Mouse (Mus musculus) kidney, adult 8-10 months (tissue): Measurements from ENCODE around the gene Nufip1.
A peak's percentile ranks its signal among the peaks of the same experiment; 100 is the strongest.

Experiments used
- DNase-seq, 2 experiments: peaks; one replicate each; pipeline ENCODE4 v3.0.0; 2022

Gene Nufip1

DNA sequence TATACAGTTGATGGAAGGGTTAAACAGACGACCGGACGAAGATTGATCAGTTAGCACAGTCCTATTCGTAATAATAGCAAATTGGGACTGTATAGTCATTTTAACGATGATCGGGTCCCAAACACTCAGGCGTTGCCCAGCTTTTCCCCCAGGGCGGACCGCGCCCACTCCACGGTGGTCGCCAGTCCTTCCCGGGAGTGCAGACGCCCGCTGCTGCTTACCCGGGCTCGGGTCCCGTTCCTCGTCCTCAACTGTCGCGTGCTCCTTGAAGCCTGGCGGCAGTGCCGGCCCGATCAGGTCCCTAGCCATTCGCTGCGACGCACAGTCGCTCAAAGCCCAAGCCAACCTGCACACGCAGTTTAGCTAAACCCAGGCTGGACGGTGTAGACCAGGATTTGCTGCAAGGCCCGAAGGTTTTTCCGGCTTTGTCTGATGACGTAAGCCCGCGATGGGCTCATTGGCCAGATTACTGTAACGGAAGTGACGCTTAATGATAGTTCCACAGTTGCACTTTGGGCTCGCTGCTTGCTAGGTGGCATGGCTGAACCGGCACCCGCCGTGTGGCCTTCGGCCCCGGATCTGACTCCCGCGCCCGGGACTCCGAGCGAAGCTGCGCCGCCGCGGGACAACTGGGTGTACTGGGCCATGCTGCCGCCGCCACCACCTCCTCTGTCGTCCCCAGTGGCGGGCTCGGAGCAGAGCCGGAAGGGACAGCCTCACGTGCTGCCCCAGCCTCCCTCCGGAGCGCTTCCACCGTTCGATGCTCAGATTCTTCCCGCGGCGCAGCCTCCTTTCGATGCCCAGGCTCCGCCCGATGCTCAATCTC, at the start of gene Nufip1, which contains the start of gene Gpalpp1:
Gene Nufip1, plus strand, starts transcription at position 496 of the 826 bp plus-strand sequence.
Gene Gpalpp1, minus strand, starts transcription at position 365 of the 826 bp plus-strand sequence.
- DNase-seq: peak; percentile 91 to 93

DNA sequence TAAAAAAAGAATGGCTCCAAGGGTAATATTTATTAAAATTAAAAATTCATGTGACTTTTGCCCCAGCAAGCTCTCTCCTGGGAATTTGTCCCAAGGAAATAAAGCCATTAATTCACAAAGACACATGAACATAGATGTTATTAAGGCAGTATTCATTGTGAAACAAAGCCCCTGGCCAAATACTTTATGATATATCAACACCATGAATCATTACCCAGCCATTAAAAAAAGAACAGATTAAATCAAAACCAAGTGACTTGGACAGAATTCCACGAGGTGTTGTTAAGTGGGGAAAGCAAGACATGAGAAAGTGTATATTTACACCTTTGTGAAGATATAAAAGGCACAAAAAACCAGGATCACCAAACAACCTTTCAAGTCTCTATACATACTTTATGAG, 43.5 kb upstream of the Nufip1 start:
- DNase-seq: no peak

DNA sequence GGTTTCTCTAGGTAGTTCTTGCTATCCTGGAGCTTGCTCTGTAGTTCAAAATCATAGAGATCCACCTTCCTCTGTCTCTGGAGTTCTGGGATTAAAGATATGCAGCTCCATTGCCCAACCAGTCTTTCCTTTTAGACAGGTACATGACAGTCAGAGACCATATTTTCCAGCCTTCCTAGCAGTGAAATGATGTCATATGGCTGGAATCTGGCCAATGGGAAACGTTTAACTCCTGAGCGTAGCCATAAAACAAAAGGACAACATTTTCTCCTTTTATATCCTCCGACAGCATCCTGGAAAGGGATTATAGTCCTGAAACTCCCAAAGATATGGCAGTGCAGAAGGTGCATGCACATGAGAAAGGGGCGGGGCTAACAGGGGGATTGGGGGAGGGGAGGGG, 42.4 kb upstream of the Nufip1 start:
- DNase-seq: no peak

DNA sequence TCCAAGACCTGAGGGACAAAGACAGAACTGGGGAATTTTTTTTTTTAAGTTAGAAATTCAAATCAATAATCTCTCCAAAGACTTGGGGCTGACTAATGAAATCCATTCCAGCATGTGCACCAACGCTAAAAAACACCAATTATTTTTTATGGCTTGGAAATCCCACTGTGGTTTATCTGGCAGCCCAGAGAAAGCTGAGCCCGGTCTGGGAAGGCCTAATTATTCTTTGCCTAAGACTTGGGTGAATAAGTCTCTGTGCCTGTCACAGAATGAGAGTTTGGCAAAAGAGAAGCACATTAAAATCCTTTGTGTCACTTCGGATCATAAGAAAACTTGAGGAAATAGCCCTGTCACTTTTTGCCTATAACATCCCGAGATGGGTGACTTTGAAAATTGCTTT, 41.4 kb upstream of the Nufip1 start:
- DNase-seq: no peak

DNA sequence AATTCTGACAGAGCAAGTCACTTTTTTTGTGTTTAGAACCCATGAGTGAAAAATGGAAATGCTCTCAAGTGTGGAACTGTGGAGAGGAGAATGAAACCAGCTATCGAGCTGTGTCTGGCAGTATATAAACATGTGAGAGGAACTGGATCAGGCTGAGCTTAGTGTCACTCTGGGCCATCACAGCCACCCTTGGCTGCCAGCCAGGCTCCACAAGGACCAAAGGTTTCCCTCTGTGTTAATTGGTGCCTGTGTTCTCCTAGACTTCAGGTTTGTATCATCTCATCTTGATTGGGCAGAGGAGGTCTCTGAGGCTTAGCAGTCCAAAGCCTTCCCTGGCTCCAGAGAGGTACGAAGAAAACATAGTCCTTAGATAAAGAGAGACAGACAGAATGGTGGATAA, 38.1 kb upstream of the Nufip1 start:
- peak; percentile 12 to 29 for DNase-seq

DNA sequence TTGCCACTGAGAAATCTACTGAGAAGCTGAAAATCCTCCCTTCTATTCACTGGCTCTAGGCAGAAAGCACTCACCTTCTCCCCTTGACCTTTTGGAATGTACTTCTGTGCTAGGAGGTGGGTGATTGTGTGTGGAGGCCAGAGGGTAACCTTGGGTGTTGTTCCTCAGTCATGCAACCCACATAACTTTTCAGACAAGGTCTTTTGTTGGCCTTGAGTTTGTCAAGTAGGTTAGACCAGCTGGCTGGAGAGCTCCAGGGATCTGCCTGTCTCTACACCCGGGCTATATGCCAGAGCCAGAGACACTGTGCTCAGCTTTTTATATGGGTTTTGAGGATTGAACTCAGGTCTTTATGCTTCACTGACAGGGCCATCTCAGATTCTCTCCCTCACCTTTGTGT, 36.5 kb upstream of the Nufip1 start:
- DNase-seq: no peak

DNA sequence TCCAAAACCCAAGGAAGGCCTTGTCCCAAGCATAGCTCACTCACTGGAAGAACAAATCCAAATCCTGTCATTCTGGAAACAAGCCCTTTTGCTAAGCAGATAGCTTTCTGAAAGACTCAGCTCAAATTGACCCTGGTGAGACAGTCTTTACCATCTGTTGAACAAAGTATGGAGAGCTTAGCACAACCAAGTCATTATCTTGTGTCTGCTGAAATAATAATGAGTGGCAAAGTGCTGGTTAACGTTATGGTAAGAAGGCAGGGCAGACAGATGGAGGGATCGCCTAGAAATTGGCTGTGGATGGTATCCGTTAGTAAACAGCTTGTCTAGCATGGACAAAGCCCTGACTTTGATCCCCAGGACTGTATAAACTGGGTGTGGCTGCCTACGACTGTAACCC, 35.0 kb upstream of the Nufip1 start:
- DNase-seq: no peak

DNA sequence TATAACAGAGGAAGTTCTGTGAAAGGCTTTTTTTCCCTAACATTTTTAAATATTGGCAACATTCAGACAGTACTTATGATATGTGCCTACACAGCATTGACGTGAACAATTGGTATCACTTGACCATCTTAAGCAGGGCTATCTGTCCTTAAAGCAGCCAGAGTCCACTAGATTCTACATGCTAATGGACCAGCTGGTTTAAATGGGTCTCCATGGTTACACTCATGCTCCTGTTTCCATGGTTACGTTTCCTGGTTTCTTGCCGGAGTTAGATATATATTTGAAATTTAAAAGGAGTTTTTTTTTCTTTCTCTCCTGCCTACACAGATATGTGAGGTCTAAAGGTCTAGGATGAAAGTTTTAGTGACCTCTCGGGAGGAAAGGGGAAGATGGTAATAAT, 34.1 kb upstream of the Nufip1 start:
- DNase-seq: no peak

DNA sequence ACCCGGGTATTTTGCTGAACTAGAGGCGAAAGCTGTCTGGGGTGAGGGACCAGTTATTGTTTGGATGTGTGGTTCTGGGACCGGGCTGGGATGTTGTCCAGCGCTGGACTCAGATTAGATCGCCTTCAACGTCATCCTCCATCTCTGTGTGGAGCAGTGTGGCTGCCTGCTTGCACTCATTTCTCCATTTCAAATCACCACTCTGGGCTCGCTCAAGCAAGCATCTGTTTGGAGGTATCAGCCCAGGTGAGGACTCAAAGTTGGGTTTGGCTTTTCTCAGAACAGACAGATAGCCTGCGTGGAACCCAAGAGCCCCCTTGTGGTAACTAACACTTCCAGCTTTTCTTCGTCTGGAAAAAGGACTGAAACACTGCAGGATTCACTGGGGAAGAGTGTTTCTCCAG, 33.6 kb upstream of the Nufip1 start:
- peak; percentile 26 to 34 for DNase-seq

DNA sequence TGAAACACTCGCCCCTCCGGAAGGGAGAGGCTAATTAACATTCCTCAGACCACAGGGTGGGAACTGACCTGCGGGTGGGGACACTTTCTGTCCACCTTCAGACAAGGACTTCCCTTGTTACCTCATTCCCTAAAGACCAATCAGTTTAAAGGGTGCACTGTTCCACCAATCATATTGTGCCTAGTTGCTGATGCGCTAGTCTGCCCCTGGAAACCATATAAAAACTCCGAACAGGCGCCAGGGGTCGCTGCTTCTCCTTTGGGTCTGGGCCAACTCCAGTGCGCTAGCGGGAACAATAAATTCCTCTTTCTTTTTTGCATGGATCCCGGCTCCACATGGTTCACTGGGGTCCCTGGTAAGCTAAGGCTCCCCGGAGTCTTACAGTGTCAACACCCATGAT, 29.2 kb upstream of the Nufip1 start:
- DNase-seq: no peak

DNA sequence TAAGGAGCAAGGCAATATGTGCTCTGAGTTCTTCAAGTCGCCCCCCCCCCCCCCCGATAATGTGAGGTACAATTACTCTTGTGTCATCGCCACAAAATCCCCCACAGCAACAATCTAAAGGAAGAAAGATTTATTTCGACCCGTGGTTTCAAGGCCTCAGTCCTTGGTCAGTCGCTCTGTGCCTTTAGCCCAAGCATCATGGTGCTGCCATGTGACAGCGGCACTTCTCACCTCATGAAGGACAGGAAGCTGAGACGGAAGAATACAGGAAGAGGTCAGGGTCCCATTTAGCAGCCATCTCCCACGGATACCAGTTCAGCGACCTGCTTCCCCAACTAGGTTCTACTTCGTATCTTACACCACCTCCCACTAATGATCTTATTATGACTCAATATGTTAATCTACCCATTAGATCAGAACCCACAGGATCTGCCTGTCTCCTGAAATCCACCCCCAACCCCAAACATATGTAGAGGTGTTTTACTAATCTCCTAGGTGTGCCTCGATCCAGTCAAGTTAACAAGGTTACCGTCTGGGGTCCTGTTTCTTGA, 28.5 kb upstream of the Nufip1 start:
- no peak for DNase-seq

DNA sequence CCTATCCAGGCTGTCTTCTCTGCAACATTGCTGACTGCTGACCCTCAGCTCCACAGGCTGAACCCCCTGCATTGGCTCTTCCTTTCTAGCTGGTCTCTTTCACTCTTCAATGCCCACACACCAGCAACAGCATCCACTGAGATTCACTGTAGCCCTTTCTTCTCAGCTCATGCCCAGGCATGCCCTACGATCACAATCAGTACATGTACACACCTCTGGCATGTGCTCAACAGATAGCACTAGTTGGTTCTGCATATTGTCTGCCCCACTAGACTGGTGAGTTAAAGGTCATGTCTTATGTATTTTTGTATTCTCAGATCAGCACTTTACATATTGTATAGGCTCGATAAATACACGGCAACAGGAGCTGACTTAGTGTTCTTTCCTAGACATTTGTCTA, 26.5 kb upstream of the Nufip1 start:
- no peak for DNase-seq

DNA sequence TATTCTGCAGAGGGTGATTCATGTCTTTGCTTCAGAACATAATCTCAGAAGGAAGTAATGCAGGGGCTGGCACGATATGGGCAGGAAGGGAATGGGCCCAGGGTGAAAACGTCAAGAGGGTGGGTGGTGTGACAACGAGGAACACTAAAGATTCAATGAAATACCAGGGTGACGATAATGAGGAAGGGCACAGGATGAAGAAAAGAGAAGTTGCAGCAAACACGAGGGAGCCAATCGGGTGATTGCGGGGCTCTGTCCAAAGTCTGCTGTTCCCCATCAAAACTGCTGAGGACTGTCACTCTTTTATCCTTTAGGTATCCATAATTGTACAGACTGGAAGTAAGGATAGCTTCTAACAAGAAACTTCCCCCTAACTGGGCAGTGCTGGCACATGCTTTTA, 13.4 kb upstream of the Nufip1 start:
- no peak for DNase-seq

DNA sequence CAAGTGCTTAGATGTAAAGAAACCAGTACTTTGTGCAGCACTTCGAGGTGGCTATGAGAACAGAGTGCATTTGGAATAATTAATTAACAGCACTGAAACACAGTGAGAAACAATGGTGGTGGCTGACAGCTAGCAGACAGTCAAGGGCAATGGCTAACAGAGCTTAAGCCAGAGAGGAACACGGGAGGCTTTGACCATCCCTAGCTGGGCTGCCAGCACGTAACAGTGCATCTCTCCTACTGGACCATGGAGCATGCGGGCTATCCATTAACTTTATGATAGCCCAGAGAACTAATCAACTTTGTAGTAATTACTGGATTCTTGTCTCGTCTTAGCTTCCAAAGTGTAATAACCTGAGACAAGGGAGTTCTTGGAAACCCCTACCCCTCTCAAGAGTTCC, 12.9 kb upstream of the Nufip1 start:
- peak; percentile 18 to 22 for DNase-seq

DNA sequence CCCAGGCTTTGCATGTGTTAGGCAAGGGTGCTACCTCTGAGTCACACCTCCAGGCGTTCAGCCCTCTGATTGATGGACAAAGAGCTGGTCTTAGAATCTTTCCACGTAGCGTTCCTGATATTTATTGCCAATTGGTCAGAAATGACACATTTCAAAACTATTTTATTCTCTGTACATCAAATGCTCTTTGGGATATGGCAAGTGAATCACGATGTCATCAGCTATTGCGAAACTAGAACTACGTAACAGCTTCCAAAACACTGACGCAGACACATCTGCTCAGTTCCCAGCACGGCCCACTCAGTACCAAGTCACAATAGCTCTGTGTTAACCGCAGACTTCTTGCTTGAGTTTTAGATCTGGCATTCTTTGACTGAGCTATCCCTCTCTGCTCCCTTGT, 11.1 kb upstream of the Nufip1 start:
- no peak for DNase-seq

DNA sequence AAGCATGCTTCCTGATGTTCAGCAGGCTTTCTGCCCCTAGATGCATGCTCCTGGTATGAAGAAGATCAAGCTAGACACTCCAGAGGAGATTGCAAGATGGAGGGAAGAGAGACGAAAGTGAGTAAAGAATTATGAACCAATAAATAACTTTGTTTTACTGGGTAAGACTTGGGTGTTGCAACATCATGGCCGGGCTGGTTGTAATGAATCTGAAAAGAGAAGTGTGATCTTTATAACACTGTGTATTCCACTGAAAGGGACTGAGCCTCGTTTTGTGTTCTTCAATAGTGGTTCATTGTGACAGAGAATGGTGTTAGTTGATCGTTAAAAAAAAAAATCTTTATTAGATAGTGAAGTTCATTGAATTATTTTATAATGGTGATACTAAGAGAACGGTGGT, 5.1 kb downstream of the Nufip1 start:
- no peak for DNase-seq

DNA sequence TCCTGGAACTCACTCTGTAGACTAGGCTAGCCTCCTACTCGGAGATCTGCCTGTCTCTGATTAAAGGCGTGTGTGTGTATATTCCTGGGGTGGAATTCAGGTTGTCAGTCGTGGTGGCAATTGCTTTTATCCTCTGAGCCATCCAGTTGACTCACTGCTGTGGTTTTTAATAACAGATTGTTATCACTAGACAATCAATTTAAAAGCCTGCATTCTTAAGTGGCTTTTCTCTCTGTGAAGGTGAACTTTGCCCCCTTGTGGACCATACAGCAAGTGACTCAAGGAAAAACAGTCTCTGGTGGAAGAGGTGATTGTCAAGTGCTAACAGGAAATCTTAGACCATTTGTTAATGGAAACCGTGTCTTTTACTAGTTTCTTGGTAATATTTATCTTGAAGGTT, 8.3 kb downstream of the Nufip1 start:
- DNase-seq: no peak

DNA sequence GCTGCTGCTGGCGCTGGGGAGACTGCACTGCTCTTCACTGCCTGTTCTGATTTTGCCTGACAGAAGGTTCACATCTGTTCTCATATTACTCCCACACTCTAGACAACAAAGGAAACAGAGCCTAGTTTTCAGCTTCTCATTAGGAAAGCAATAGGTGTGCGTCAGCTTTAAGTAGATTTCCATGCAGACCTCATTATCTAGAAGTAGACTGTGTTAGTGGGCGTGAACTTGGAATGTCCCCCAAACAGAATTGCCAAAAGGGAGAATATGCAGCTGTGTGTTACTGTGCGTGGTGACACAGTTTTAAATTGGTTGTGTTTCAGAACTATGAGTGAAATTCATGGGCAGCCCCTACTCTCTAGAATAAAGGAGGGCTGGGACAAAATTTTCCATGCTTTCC, 9.8 kb downstream of the Nufip1 start:
- DNase-seq: no peak

DNA sequence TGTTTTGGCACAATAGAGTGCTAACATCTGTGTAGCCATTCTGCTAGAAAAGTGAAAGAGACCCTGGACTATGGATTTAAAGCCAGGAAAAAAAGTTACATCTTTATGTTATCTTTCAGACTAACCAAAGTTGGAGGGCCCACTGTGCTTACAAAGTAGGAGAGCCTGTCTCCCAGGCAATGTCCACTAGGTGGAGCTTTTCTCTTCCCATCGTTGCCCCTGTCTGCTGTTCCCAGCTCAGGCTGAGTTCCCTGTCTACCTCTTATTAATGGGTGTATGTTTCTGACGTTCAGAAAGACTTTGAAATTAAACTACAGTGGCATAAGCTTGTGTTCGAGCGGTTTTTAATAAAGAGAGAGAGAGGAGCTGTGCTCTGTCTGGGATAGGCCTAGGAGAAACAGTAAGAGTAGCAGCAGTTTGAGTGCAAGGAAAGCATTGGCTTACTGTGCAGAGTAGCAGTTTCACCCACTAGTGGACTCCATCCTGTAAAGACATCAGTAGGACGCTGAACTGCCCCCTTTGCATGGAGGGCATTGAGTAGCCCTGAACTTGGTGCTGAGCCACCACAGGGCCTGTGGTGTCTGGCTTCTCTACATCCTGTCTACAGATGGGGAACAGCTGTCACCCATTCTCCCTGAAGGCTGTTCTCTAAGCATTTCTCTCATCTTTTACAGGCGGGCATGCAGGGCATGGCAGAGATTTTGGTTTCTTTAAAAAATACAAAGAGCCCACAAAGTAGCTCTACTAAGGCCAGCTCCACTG, 11.4 kb downstream of the Nufip1 start:
- peak; percentile 33 to 42 for DNase-seq

DNA sequence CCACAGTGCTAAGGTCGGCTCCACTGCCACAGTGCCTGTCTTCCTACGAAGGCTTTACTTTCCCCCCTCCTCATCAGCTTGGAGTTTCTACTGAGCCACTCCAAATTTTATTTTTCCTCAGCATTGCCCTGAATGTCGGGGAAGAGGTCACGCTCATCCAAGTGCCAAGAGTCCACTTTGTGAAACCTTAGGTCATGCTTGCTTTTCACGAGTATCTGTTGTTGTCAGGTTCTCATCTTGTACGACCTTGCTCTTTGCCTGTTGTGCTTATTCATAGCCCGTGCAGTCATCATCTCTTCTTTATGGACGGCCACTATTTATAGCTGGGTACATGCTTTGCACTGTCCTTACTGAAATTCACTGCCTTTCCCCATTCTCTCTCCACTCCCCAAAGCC, 12.0 kb downstream of the Nufip1 start:
- DNase-seq: no peak

DNA sequence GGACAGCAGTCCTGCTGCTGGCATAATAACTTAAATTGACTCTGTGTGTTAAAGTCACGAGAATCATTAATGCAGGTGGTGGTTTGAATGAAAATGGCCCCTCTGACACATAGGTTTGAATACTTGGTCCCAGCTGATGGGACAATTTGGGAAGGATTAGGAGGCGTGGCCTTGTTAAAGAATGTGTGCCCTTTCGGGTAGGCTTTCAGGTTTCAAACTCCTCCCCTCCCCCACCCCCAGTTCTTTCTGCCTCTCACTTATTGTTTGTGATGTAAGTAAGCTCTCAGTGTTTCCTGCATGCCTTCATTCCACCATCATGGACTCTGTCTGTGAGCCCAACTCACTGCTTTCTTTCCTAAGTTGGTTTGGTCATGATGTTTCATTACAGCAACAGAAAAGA, 16.6 kb downstream of the Nufip1 start:
- no peak for DNase-seq

DNA sequence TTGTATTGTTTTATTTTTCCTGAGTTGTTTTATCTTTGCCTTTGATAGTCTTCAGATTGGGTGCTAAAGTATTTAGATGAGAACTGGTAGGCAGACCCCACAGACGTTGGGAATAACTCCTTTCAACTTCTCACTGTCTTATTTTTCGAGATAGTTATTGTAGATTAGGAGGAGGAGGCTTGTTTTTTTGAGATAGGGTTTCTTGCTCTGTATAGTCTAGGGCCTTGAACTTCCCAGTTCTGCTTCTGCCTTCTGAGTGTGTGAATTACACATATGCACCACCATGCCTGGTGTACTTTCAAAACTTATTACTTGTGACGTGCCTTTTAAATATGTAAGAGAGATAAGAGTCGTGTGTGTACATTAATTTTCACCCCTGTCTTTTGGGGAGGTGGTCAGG, 17.5 kb downstream of the Nufip1 start:
- DNase-seq: no peak

DNA sequence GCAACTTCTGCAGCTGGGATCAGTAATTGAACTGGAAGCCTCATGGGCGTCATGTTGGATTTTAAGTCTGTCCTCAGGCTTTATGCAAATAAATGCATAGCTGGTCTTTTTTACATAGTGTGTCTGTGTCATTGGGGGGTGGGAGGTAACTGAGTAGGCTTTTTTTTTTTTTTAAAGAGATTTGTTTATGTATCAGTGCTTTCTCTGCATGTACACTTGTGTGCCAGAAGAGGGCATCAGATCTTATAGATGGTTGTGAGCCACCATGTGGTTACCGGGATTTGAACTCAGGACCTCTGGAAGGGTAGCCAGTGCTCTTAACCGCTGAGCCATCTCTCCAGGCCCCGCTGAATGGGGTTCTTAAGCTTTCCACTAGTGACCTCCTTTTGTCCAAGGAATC, 24.3 kb downstream of the Nufip1 start:
- no peak for DNase-seq

DNA sequence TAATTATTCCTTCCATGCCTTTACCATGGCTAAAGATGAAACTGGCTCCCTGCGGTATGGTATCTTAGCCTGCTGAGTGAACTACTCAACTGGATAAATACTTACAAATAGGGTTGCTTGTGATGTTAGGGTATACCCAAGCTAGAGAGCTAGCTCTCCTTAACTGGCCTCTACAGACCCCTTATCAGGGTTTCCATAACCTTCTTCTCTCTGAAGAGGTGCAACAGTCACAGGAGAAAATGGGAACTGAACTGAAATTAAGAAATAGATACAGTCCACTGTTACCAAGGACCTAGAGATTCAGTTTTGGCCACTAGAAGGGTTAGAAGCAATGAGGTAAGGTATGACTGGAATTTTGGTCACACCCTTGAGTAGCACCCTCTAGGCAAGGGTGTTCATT, 34.6 kb downstream of the Nufip1 start:
- no peak for DNase-seq
